Mouse (Mus musculus) naive thymus-derived CD4-positive, alpha-beta T cell, adult 5 months (primary cell): Measurements from ENCODE around the gene Invs. TPM values are rescaled to one million over a fixed set of nuclear protein-coding genes. Genes with fewer than 3 reads are reported as not detected.

Experiments used
- polyA plus RNA-seq: library from polyadenylated mRNA; unstranded; fragments of 100-300 nt; shearing (Covaris generic); gene quantifications from one replicate; pipeline ENCODE4 v1.2.1, GENCODE M21; 2017

Gene Invs
- 8.7 TPM for polyA plus RNA-seq

GRCm38 (mm10) chr4:48279498-48280134, at the start of gene Invs, which contains the start of gene Erp44:
Gene Invs, plus strand, starts transcription at chr4:48279760.
Gene Erp44, minus strand, starts transcription at chr4:48279558.

GRCm38 (mm10) chr4:48472792-48473650, 193.5 kb downstream of the Invs start, which contains the start of gene Tex10:
Gene Tex10, minus strand, starts transcription at chr4:48473459.

Other genes starting within 250 kb of the Invs start
- gene Nr4a3, start 234.6 kb upstream of the Invs start, polyA plus RNA-seq, result 93.6 TPM
- 20.2 TPM for gene Stx17, start 154.8 kb upstream of the Invs start, polyA plus RNA-seq
- 92.2 TPM for gene Erp44, start 202 bp upstream of the Invs start, polyA plus RNA-seq
- gene Tex10, start 193.7 kb downstream of the Invs start, polyA plus RNA-seq, result 77.7 TPM